Mouse (Mus musculus): ENCODE data around the gene Olfr370.

- TF ChIP-seq CTCF (IDR thresholded peaks at IDR 0.05; ENCODE audit: extremely low read depth, insufficient read length, insufficient replicate concordance, low read depth, low read length) (no peak), POLR2A (IDR thresholded peaks at IDR 0.05; ENCODE audit: low read depth, low read length) (peak; percentile 52; the same call in 1 of the 2 replicates)
Observed at GRCm38 (mm10) chr8:83594167-83595049, 58.8 kb downstream of the Olfr370 start.
